Mouse (Mus musculus): ENCODE measurements around the gene Ccer2.

Gene Ccer2

DNA sequence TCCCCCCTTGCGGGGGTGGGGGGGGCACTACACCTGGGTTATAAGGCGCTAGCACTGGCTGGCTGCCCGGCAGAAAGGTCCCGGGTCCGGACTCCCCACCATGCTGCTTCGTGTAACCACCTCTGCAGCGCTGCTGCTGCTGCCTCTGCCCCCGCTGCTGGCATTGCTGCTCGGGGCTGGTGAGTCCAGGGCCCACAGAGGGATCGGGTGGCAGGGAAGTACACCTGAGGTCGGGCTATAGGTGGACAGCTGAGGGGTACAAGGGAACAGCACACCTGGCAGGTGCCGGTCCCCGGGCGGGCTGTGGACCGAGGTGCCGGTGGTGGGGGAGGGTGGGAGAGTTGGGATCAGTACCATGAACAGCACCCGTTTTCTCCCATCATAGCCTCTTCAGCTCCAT lies at the start of gene Ccer2:
TSS of gene Ccer2 (plus strand) at position 96 of the 400 bp plus-strand sequence.
- peak in 1 of 2 experiments; percentile 21 for DNase-seq

DNA sequence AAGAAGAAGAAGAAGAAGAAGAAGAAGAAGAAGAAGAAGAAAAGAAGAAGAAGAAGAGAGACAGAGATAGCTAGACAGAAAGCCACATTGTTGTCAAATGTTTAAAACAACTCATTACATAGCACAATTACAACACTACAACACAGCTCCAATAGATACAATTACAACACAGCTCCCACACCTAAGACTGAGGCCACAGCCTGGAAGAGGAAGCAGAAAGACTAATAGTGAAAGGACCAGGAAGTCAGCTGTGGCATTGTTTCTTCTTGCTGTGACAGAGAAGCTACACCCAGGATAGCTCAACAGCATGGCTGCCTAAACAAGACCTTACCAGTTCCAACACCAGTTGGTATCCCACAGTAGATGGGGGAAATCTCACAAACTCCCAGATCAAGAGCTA lies 46.5 kb upstream of the Ccer2 start:
- DNase-seq, result no peak

DNA sequence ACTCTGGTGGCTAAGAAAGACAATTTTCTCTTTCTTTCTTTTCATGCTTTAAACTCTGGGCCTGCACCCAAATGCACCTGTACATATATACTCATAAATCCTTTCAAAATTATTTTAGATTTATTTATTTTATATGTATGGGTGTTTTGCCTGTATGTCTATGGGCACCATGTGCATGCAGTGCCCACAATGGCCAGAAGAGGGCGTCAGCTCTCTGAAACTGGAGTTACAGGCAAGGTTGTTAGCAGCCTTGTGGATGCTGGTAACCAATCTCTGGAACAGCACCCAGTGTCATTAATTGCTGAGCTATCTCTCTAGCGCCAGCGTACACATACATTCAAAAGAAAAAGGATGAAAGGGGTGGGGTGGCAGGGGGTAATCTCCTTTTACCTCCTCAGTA lies 45.0 kb upstream of the Ccer2 start:
- DNase-seq, result peak in 1 of 2 experiments; percentile 20

DNA sequence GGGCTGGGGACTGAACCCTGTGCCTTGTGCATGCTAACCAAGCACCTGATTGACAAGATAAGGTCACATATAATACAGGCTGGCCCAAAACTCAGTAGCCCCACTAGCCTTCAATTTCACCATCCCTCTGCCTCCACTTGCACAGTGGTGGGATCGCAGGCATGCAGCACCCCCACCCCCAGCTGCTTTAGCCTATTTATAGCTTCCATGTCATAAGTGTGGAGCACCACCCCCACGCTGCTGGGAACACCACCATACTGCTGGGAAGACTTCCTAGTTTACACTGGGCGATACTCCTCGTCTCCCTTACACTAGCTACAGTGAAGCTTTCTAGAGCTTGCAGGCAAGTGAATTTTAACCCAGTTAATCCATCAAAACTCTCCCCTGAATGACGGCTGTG lies 41.3 kb upstream of the Ccer2 start:
- no peak for DNase-seq

DNA sequence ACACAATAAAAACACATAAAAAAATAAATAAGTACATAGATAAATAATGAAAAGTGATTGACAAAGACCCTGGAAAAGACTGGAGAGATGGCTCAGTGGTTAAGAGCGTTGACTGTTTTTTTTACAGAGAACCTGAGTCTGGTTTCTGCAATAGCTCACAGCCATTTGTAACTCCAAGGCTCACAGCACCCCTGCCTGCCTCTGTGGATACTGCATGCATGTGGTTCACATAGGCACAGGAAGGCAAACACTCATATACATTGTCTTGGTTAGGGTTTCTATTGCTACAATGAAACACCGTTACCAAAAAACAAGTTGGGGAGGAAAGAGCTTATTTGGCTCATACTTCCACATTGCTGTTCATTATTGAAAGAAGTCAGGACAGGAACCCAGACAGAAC lies 40.4 kb upstream of the Ccer2 start:
- no peak for DNase-seq

DNA sequence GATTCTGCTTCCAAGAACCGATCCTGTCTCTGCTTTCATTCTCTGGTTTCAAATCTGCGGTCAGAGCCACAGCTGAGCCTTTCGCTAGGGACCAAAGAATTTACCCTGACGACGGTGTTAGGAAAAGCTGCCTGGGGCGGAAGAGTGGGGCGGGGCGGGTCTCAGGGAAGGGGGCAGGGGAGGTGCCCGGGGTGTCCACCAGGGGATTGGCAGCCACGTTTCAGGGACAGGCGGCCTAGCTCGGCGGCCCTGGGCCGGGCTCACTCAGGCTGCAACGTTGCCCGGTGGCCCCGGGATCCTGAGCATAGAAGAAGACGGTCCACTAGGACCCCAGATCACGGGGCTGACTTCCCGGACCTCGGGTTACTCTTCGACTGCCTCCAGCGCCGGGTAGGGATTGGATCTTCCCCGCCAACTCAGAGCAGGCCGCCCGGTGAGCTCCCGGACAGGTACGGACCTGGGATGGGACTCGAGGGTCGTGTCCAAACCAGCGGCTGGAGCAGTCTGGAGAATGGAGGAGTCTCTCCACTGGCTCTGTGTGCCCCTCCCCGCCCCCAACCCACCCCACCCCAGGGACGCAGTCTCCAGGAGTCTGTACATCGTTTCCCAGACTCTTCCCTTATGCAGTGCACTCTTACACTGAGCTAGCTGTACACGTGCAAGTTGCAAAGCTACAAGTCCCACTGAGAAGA lies 39.2 kb upstream of the Ccer2 start, which contains the start of gene Fbxo17:
TSS of gene Fbxo17 (plus strand) at position 215 of the 692 bp plus-strand sequence.
- peak; percentile 45 to 47 for DNase-seq

DNA sequence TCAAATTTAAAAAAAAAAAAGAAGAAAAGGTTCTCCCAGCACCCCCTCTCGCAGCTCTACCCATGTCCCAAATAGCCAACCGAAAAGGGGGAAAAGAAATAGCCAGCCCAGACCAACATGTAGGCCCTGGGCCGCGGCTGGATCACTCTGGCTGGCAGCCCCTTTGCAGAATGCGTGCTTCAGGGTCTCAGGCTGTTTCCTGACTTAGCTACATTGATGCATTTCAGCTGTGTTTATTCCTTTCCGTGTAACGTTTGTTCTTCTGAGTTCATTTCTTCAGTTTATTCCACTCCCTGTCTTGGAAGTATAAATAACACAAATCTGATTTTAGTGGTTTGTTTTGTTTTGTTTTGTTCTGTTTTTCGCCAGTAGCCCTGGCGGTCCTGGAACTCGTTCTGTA lies 38.2 kb upstream of the Ccer2 start:
- no peak for DNase-seq

DNA sequence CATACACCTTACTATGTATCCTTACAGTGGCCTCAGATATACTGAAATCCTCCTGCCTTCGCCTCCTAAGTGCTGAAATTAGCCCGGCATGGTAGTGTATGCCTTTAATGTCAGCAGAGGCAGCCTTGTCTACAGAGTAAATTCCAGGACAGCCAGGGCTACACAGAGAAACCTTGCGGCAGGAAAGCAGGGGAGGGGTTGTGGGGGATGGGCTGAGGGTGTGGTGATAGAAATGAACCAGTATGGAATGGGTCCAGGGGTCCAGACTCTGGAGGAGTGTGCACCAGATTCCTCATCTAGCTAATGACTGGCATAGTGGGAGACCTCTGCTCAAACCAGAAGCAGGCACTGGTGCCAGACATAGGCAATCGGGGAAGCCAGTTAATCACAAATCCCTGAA lies 36.8 kb upstream of the Ccer2 start:
- DNase-seq, result no peak

DNA sequence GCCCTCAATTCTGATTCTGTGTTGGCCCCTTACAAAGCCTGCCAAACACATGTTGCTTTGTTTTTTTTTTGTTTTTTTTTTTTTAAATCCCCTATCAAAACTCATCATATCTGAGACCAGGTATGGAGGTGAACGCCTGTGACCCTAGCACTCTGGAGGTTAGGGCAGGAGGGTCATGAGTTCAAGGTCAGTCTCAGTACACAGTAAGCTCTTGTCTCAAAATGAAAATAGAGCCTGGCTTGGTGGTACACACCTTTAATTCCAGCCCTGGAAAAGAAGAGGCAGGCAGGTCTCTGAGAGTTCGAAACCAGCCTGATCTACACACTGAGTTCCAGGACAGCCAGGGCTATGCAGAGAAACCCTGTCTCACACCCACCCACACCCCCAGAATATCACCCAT lies 36.3 kb upstream of the Ccer2 start:
- DNase-seq, result no peak

DNA sequence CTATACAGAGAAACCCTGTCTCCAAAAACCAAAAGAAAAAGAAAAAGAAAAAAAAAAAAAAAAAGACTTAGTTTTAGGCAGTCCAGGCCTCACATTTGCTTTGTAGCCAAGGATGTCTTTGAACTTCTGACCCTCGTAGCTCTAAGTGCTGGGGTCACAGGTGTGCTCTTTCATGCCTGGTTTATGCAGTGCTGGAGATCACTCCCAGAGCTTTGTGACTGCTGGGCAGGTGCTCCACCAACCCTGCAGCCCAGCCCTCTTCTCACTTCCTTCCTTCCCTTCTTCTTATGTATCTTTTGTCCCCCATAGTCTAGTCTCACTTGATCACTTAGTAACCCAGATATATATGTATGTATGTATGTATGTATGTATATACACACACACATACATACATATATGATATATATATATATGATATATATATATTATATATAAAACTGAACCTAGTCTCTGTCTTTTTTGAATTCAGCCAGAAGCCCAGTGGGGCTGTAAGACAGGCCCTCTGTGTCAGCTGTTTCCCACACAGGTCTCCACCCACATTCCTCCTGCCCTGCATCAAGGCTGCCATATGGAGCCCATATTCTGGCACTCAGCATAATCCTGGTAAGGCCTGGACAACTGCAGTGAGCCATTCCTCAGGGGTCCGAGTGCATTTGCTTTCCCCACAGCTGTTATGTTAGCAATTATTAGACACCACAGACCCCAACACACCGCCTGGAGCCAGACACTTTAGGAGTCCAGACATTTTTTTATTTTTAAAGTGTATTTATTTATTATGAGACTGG lies 35.0 kb upstream of the Ccer2 start:
- DNase-seq, result no peak

DNA sequence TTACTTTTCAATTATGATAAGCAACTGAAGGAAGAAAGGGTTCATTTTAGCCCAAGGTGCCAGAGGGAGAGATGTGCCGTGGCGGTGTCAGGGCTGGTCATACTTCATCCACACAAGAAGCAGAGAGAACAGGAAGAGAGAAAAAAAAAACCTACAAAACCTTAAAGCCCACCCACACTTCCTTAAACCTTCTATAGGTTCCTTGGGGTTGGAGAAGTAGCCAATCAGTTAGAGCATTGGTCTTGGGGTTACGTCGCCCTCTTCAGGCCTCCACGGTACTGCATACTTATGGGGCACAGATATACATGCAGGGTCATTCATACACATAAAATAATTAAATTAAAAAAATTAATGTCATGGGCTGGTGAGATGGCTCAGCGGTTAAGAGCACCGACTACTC lies 33.9 kb upstream of the Ccer2 start:
- DNase-seq, result peak; percentile 29 to 46

DNA sequence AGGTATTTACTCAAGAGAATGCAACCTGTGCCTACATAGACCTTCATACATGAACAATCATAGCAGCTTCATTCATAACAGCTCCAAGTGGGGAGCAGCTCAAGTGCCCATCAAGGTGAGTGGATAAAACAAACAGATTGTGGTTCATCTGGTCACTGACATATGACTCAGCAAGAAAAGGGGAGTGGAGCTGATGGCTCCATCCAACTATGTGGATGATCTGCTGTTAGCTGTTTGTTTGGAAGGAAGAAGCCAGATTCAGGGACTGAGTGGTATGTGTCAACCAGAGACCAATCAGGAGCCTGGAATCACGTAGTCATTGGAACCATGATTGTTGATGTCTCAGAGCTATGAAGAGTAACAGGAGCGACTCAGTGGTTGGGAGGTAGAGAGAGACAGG lies 31.4 kb upstream of the Ccer2 start:
- no peak for DNase-seq

DNA sequence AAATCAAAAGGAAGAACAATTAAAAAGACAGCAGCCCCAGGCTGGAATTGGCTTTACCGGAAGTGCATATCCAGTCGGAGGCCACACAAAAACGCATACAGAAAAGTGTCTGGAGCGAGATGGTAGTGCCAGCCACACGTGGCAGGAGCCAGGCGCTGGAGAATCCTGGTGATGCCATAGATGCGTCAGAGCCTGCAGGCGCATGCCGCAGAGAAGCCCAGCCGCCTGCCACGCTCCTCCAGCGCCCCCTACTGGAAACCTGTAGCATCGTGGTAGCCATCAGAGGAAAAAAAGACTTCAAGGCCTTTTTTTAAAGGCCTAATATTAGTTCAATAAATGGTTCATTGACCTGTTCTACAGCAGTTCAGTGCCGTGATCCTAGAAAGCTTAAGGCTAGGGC lies 29.4 kb upstream of the Ccer2 start:
- peak; percentile 76 to 77 for DNase-seq

DNA sequence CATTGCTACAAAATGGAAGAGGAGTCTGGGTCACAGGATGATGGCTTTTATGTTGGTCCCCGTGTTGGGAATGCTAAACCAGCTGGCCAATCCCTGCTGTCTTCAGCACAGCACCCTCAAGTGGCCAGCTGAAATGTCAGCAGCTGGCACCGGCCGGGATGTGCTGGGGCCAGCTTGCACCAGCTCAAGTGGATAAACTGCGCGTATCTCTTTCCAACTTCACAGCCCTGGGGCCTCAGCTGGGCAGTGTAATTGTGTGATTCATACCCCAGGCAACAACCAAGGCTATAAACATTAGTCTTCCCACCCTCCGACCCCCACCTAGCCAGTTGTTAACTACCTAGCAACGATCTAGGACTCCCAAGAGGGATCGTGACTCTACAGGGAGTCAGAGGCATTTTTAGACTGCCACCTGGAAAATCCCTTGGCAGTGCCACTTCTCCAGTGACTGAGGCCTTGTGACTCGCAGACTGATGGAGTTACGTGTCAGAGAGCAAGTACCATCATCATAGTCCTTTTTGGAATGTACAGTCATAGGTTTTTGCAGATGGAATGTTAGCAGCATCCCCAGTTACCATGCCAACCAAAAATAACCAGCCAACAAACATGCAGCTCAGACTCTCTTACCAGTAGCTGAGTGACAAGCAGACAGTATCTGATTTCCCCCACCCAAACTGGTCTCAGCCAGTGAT lies 28.2 kb upstream of the Ccer2 start:
- no peak for DNase-seq

DNA sequence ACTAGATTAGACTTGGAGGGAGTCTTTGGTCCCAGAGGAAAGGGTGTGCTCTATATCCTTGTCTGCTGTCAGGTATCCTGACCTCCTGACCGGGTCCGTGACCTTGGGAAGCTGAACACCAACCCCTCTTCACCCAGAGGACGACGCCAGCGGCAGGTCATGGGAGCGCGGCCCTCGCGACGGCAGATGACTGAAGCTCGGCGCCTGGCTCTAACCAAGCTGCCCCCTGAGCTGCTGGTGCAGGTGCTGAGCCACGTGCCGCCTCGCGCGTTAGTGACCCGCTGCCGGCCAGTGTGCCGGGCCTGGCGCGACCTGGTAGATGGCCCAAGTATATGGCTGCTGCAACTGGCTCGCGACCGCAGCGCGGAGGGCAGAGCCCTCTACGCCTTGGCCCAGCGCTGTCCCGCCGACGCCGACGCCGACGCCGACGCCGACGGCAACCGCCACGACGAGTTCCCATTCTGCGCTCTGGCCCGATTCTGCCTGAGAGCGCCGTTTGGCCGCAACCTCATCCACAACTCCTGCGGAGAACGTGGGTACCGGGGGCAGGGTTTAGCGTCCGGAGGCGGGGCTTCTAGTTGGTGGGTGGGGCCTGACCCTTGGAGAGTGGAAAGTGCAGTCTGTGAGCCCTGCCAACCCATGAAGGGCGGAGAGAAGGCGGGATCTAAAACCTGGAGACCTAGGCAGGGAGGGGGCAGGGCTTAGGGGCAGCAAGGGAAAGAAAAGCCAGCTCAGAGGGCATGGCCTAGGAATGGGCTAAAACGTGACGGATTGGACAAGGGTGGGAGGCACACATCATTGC lies 23.4 kb upstream of the Ccer2 start:
- peak; percentile 76 to 78 for DNase-seq

DNA sequence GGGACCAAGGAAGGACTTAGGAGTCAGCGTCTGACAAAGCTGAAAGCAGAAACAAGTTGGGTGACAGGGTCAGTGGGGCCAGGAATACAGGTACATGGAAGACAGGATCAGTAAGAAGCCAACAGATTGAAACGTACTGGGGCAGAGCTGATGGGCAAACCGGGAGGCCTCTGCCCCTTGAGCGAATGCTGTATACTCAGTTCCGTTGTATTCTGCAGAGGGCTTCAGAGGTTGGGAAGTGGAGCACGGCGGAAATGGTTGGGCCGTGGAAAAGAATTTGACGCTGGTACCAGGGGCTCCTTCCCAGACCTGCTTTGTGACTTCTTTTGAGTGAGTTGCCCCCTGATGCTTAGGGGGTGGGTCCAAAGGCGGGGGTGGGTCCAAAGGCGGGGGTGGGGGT lies 22.8 kb upstream of the Ccer2 start:
- no peak for DNase-seq

DNA sequence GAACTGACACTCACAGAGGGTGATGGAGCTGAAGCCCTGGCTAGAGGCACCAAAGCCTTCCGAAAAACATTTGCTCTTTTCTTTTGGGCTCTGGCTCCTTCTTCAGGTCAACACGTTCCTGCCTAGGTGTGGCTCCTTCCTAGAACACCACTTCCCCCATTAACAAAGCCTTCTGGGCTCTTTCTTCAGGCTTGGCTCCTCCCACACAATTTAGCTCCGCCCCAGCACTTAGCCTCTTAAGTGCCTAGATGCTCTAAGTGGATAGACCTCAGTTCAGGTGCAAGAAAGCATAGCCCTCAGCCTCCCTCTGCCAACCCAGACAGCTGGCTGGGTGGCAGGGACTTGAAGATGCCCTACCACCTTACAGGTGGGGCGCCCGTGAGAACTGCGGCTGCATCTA lies 20.3 kb upstream of the Ccer2 start:
- no peak for DNase-seq

DNA sequence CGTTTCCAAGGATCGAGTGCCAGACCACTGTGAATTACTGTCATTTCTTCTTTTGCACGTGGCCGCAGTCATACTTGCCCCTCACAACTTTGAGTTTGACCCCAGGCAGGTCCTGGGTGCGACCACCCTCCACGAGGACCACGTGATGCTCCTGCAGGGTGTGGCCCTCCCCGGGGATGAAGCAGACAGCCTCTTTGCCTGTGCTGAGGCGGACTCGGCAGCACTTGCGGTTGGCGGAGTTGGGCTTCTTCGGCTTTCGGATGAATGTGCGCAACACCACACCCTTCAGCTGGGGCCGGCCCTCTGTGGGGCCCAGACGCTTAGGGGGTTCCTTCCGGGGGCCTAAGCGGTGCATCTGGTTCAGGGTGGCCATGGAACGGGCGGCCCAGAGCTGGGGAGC lies 16.1 kb upstream of the Ccer2 start:
- no peak for DNase-seq

DNA sequence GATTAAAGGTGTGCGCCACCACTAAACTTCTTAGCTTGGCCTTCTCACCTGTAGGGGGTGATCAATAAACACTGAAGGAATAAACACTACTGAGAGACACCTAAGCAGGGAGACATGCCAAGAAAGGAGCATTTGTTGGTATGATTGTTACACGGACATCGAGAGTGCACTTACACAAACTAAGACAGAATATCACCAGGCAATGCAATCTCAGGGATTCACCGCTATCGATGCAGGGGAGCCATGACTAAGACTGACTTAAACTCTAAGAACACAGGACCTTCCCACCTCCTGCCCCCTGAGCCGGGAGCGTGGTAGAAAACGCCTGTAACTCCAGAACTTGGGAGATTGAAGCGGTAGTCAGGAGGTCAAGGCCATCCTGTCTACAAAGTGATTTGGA lies 15.0 kb upstream of the Ccer2 start:
- DNase-seq, result no peak

DNA sequence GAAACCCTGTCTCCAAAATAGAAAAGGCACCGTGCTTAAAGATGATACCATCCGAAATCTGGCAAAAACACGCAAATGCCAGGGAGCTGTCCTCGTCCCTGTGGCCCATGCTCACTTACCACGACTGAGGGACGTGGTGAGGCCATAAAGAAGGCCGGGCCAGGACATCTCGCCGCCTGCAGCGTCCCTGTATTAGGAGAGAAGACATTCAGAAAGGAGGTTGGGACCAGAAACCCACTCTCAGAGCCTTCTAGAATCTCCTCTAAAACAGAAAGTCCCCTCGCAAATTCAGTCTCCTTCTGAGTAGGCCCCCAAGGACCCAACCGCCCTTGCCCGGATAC lies 14.6 kb upstream of the Ccer2 start:
- DNase-seq, result no peak

DNA sequence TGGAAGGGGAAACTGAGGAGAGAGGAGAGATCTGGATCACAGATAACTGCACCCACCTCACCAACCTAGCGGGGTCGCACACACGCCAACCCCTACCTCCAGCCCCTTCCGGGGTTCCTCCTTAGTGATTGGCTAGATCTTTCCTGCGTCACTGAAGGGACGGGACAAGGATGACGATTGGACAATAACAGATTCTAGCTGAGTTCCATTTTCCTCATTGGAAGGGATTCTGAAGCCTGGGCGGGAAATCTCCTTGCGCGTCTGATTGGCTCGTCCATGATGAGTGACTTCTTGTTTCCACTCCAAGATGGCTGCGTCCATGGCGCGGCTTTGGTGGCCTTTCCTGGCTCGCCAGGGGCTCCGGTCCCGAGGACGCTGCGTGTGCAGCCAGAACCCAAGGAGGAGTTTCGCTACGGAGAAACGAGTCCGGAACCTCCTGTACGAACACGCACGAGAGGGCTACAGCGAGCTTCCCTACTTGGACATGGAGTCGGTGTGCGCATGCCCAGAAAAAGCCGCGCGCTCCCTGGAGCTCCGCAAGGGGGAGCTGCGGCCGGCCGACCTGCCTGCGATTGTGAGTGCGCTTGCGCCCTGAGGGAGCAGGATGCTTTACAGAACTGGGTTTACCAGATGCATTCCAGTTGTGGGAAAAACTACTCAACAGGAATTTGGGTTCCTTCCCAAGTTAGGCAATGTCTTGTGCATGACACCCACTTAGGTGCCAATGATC lies 14.1 kb upstream of the Ccer2 start, which contains the start of the genes Mrps12 and Sars2:
TSS of gene Mrps12 (minus strand) at position 112 of the 730 bp plus-strand sequence.
TSS of gene Sars2 (plus strand) at position 284 of the 730 bp plus-strand sequence.
- DNase-seq, result peak; percentile 94 to 96

DNA sequence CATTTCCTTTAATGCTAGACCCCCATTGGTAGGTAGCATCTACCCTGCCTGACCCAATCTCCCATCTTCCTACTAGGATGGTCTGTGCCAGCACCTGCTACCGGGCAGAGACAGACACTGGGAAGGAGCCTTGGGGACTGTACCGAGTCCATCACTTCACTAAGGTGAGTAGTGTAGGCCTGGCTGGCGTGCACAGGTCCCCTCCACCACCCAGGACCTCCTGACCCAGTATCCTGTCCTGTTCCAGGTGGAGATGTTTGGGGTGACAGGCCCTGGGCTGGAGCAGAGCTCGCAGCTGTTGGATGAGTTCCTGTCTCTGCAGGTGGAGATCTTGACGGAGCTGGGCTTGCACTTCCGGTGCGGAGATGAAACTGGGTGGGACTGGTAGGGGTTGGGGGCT lies 6.0 kb upstream of the Ccer2 start:
- DNase-seq, result no peak
